Mouse (Mus musculus) CH12.LX (cell line): ENCODE data around the gene Ppp1r3a. TPM values are rescaled to one million over a fixed set of nuclear protein-coding genes. Genes with fewer than 3 reads are reported as not detected.

Experiments
- DNase-seq: peaks from one replicate; pipeline ENCODE4 v3.0.0-alpha.2; 2013; ENCODE audit errors: extremely low read depth
- H3K27ac ChIP-seq: 2 replicates; pipeline ENCODE4 v1.5.1; 2012; ENCODE audit warnings: low read depth, mild to moderate bottlenecking, control low read depth, moderate library complexity; ENCODE audit not compliant: insufficient read depth
- H3K27me3 ChIP-seq: replicated peaks from 2 replicates; pipeline ENCODE3; 2012; ENCODE audit warnings: inconsistent platforms
- H3K36me3 ChIP-seq, 2 experiments: replicated peaks in 1 of 2; 2 replicates each; pipeline versions ENCODE3 to v1.6.1; 2012; ENCODE audit warnings: inconsistent platforms in 1 of 2, low read length in 1 of 2, mild to moderate bottlenecking in 1 of 2, mixed read lengths in 1 of 2, moderate library complexity in 1 of 2; ENCODE audit not compliant: control insufficient read depth in 1 of 2, insufficient read depth in 1 of 2
- H3K4me1 ChIP-seq, 2 experiments: 2 replicates each; pipeline ENCODE4 v1.6.1; 2012; ENCODE audit warnings: inconsistent platforms in 1 of 2, moderate library complexity in 1 of 2; ENCODE audit not compliant: insufficient read depth in 2 of 2, control insufficient read depth in 1 of 2
- H3K4me2 ChIP-seq: 2 replicates; pipeline ENCODE4 v1.6.1; 2012; ENCODE audit warnings: low read depth, mild to moderate bottlenecking, control low read depth; ENCODE audit not compliant: poor library complexity, insufficient read depth, severe bottlenecking
- H3K4me3 ChIP-seq, 3 experiments: fragments of 150-350 bp in 1 of 3; sonication (generic) in 1 of 3; replicated peaks in 1 of 3; 2 replicates each; pipeline versions ENCODE3 to v1.5.1; 2011 to 2012; ENCODE audit warnings: low read depth in 2 of 3, low read length in 2 of 3, mild to moderate bottlenecking in 2 of 3, moderate library complexity in 2 of 3, control low read depth in 1 of 3, improper control_type of control experiment in 1 of 3, inconsistent platforms in 1 of 3, mixed read lengths in 1 of 3; ENCODE audit not compliant: poor library complexity in 1 of 3
- H3K79me2 ChIP-seq: replicated peaks from 2 replicates; pipeline ENCODE4 v1.6.1; 2012; ENCODE audit warnings: mild to moderate bottlenecking, moderate library complexity; ENCODE audit not compliant: control insufficient read depth, poor library complexity, insufficient read depth, severe bottlenecking; ENCODE audit errors: extremely low read depth
- H3K9ac ChIP-seq: 2 replicates; pipeline ENCODE4 v1.6.1; 2012; ENCODE audit warnings: low read depth, mild to moderate bottlenecking, control low read depth, moderate library complexity; ENCODE audit not compliant: insufficient read depth
- H3K9me3 ChIP-seq: replicated peaks from 2 replicates; pipeline ENCODE3; 2012; ENCODE audit warnings: low read length, inconsistent platforms, mixed read lengths
- CHD1 ChIP-seq: IDR thresholded peaks from 2 replicates; pipeline ENCODE4 v1.6.1; 2012; ENCODE audit warnings: low read depth, low read length, improper control_type of control experiment, inconsistent platforms
- CTCF ChIP-seq, 2 experiments: IDR thresholded peaks in 1 of 2; conservative IDR thresholded peaks in 1 of 2; 2 replicates each; pipeline ENCODE4 v1.5.1; 2011 to 2012; ENCODE audit warnings: low read depth in 2 of 2, low read length in 2 of 2, improper control_type of control experiment in 1 of 2, inconsistent platforms in 1 of 2, mild to moderate bottlenecking in 1 of 2, moderate library complexity in 1 of 2
- ETS1 ChIP-seq: conservative IDR thresholded peaks from 2 replicates; pipeline ENCODE4 v1.6.1; 2012; ENCODE audit warnings: low read depth, mild to moderate bottlenecking, inconsistent platforms, low read length, improper control_type of control experiment, moderate library complexity
- IRF4 ChIP-seq: IDR thresholded peaks from 2 replicates; pipeline ENCODE4 v1.6.1; 2014; ENCODE audit warnings: low read depth, mild to moderate bottlenecking, inconsistent platforms, low read length, improper control_type of control experiment
- KAT2A ChIP-seq: IDR thresholded peaks from 2 replicates; pipeline ENCODE4 v1.6.1; 2012; ENCODE audit warnings: low read length, improper control_type of control experiment, inconsistent platforms; ENCODE audit not compliant: insufficient replicate concordance
- MAFK ChIP-seq: IDR thresholded peaks from 2 replicates; pipeline ENCODE4 v1.6.1; 2011; ENCODE audit warnings: low read length, improper control_type of control experiment; ENCODE audit not compliant: insufficient replicate concordance
- MAX ChIP-seq: IDR thresholded peaks from 2 replicates; pipeline ENCODE4 v1.6.1; 2011; ENCODE audit warnings: low read length, improper control_type of control experiment
- MAZ ChIP-seq: IDR thresholded peaks from 2 replicates; pipeline ENCODE4 v1.6.1; 2012; ENCODE audit warnings: low read depth, mild to moderate bottlenecking, inconsistent platforms, low read length, improper control_type of control experiment, moderate library complexity
- MEF2A ChIP-seq: IDR thresholded peaks from 2 replicates; pipeline ENCODE4 v1.6.1; 2014; ENCODE audit warnings: low read depth, mild to moderate bottlenecking, inconsistent platforms, low read length, improper control_type of control experiment, borderline replicate concordance
- MXI1 ChIP-seq: IDR thresholded peaks from 2 replicates; pipeline ENCODE4 v1.6.1; 2011; ENCODE audit warnings: mild to moderate bottlenecking, low read depth, low read length, improper control_type of control experiment
- MYC ChIP-seq: IDR thresholded peaks from 2 replicates; pipeline ENCODE4 v1.6.1; 2011; ENCODE audit warnings: low read depth, mild to moderate bottlenecking, improper control_type of control experiment, low read length
- POLR2A ChIP-seq: IDR thresholded peaks from 2 replicates; pipeline ENCODE4 v1.6.1; 2011; ENCODE audit warnings: low read depth, mild to moderate bottlenecking, improper control_type of control experiment, low read length
- POLR2AphosphoS2 ChIP-seq: IDR thresholded peaks from 2 replicates; pipeline ENCODE4 v1.6.1; 2011; ENCODE audit warnings: low read depth, low read length, improper control_type of control experiment
- RAD21 ChIP-seq: IDR thresholded peaks from 2 replicates; pipeline ENCODE4 v1.6.1; 2011; ENCODE audit warnings: low read depth, mild to moderate bottlenecking, low read length, improper control_type of control experiment, moderate library complexity
- SMC3 ChIP-seq: IDR thresholded peaks from 2 replicates; pipeline ENCODE4 v1.6.1; 2011; ENCODE audit warnings: low read depth, low read length, improper control_type of control experiment
- TCF12 ChIP-seq: IDR thresholded peaks from 2 replicates; pipeline ENCODE4 v1.6.1; 2014; ENCODE audit warnings: low read depth, mild to moderate bottlenecking, inconsistent platforms, low read length, improper control_type of control experiment
- USF2 ChIP-seq: conservative IDR thresholded peaks from 2 replicates; pipeline ENCODE4 v1.6.1; 2011; ENCODE audit warnings: low read depth, low read length, improper control_type of control experiment
- ZNF384 ChIP-seq: IDR thresholded peaks from 2 replicates; pipeline ENCODE4 v1.6.1; 2012; ENCODE audit warnings: low read depth, low read length, improper control_type of control experiment, inconsistent platforms
- dilution Hi-C: fragments of 300-500 bp; cut with MboI; formaldehyde crosslinking; loops from 2 replicates; pipeline ENCODE4 v1.14.3; 2020; ENCODE audit warnings: low sequenced_read_pairs; ENCODE audit not compliant: extremely low pct_unique_long_range_greater_than_20kb, extremely low pct_ligation_motif_present
- in situ Hi-C: fragments of 300-500 bp; cut with MboI; formaldehyde crosslinking; loops from 3 replicates; pipeline ENCODE4 v1.14.3; 2019; ENCODE audit warnings: low sequenced_read_pairs, low pct_ligation_motif_present, low pct_unique_long_range_greater_than_20kb, mixed read lengths
- polyA plus RNA-seq: library from polyadenylated mRNA; unstranded; fragments of >175 nt; gene quantifications from 2 replicates; pipeline ENCODE4 v1.2.1, GENCODE M21; 2012; ENCODE audit warnings: low read depth; ENCODE audit not compliant: insufficient read length
- total RNA-seq, 2 experiments: library from RNA; depleted of rRNA; stranded (reverse); fragments of 300-350 nt in 1 of 2; fragments of >200 nt in 1 of 2; gene quantifications; 2 replicates each; pipeline ENCODE4 v1.2.3; 2012 to 2014

Ppp1r3a gene
- total and polyA plus RNA-seq, 3 experiments, result not detected

DNA sequence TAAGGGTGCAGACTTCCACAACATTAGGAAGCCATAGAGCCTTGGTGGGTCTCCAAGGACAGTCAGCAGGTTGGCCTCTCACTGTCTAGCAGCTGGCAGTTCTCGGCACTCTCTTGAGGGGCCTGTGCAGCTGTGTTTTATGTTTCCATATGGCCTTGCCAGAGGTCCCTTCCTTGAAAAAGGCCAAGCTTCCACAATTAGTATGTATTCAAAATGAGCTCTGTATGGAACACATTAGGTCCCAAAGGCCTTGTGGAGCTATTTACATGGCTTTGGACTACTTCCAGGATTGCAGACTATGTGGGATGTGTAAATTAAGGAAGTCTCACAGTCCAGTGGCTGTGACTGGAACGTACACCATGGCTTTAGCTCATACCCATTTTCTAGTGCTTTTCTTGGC, 8.1 kb downstream of the Ppp1r3a start:
- H3K27me3 ChIP-seq, result no peaks in the 10 kb centered on the region
- no peak for DNase-seq
- no peak overlapping the region for H3K27ac ChIP-seq
- H3K9ac ChIP-seq, result no peak overlapping the region
- dilution Hi-C loops (no loop called here), in situ Hi-C loops (no loop called here)
- no peaks in the 10 kb centered on the region for H3K4me1 ChIP-seq
- H3K79me2 ChIP-seq, result no peaks in the 10 kb centered on the region
- no peaks in the 10 kb centered on the region for H3K9me3 ChIP-seq
- no peak overlapping the region for H3K4me3 ChIP-seq
- H3K36me3 ChIP-seq, result no peaks in the 10 kb centered on the region
- TF ChIP-seq MAZ (no peak), IRF4 (no peak), POLR2AphosphoS2 (no peak), MXI1 (no peak), MAFK (no peak), POLR2A (no peak), USF2 (no peak), MEF2A (no peak), MYC (no peak), RAD21 (no peak), KAT2A (no peak), MAX (no peak), TCF12 (no peak), CTCF (conservative IDR thresholded peaks at IDR 0.05 in 1 of 2, IDR thresholded peaks at IDR 0.05 in 1 of 2; ENCODE audit: low read depth in 2 of 2, low read length in 2 of 2) (no peak), SMC3 (no peak)
- no peak overlapping the region for H3K4me2 ChIP-seq

DNA sequence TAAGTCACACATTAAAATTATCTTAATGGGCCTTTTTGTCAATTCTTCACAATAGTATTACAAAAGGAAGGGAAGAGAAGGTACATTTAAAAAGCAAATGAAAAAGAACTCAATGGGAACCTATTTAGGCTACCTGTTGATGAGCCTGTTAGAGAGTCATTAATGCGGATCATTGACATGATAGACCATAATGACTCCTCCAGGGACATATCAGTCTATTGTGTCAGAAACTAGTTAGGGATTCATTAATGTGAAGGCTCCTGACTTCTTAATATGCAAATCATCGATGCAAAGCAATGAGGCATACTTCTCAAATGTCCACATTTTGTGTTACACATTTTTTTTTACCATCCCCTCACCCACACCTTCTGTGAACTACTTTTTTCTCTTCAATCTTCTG, 19.1 kb downstream of the Ppp1r3a start:
- in situ Hi-C loops, result no loop called here
- TF ChIP-seq ZNF384, result no peak
- no peak for TF ChIP-seq CHD1
- TF ChIP-seq ETS1, result no peak
- TF ChIP-seq, all 38 proteins: peak for 0
- no peaks in the 10 kb centered on the region for H3K36me3 ChIP-seq
- no peaks in the 10 kb centered on the region for H3K27me3 ChIP-seq
- H3K4me2 ChIP-seq, result no peak overlapping the region
- no peaks in the 10 kb centered on the region for H3K79me2 ChIP-seq
- dilution Hi-C loops, result no loop called here
- no peaks in the 10 kb centered on the region for H3K4me1 ChIP-seq
- H3K4me3 ChIP-seq, result no peak overlapping the region
- no peak overlapping the region for H3K27ac ChIP-seq
- no peaks in the 10 kb centered on the region for H3K9me3 ChIP-seq
- DNase-seq, result no peak
- no peak overlapping the region for H3K9ac ChIP-seq
